Mouse (Mus musculus) megakaryocyte, adult 5-6 weeks (primary cell): ENCODE data around the gene Stat5a. TPM values are rescaled to one million over a fixed set of nuclear protein-coding genes. Genes with fewer than 3 reads are reported as not detected.

ENCODE experiments used
- ATAC-seq: 2 replicates; pipeline ENCODE4 v1.8.0; 2016; ENCODE audit warnings: mild to moderate bottlenecking, inconsistent platforms; ENCODE audit not compliant: poor library complexity, severe bottlenecking
- total RNA-seq, 2 experiments: library from RNA; stranded (forward) in 1 of 2; stranded (reverse) in 1 of 2; fragments of 153-499, 151-499 nt in 1 of 2; fragments of 221-1000, 200-1000 nt in 1 of 2; gene quantifications; 2 replicates each; pipeline versions ENCODE4 v1.2.3 to v1.2.4; 2015 to 2017

Stat5a gene
- 20.0 and 22.5 TPM in 2 replicates for total RNA-seq (2015)
- total RNA-seq (2017), result 22.5 and 23.7 TPM in 2 replicates

DNA sequence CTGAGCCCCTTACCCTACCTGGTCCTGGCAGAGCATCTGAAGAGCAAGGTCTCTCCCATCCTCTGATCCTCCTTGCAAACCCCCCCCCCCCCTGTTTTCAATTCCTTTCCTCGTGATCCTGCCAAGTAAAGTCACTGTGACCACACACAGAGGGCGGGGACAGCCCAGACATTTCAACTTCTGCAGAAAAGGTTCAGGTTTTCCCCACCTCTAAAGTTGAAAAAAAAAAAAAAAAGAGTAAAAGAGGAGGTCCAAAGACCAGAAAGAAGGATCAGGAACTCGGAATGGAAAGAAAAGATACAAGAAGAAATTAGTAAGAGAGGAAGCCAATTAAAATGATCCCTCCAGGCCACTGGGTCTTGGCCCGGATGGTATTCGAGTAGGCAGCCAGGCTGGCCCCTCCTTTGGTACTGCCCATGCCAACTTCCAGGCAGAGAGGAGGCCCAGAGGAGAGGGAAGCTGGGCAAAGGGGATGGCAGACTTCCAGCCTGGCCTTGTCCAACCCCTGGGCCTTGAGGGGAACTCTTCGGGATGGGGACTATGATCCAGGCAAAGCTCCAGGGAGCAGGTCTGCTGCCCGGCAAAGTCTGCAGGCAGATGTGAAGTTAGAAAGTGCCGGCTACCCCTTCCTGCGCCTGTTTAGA is at the start of gene Stat5a:
Stat5a (plus strand) TSS at position 417 of the 644 bp plus-strand sequence.
- ATAC-seq, result no peak

DNA sequence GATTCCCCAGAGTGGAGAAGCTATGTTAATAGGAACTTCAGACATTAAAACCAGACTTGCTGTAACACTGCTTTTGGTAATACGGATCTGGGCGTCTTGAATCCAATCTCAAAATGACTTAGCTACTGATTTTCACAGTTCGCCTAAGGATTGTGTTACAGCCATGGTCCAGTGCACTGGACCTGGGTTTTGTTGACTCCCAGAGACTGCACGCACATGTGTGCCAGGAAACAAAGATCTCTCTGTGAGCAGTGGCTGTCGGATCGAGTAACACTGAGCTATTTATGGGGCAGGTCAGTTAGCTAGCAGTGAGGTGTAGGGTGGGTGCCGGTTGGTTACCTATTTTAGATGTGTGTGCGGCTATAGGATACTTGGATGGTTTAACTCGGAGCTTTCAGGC is 48.6 kb upstream of the Stat5a start:
- no peak for ATAC-seq

DNA sequence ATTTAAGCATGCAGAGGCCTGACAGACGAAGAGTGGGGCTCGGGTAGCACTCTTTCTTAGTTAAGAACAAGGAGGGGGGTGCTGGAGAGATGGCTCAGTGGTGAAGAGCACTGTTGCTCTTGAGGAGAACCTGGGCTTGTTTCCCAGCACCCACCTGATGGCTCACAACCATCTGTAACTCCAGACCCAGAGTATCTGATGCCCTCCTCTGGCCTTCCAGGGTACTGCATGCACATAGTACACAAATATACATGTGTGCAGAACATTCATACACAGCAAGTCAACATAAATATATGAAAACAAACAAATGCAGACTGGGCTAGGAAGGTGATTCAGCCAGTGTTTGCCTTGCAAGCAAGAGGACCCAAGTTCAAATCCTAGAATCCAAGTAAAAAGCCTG is 48.0 kb upstream of the Stat5a start:
- no peak for ATAC-seq

DNA sequence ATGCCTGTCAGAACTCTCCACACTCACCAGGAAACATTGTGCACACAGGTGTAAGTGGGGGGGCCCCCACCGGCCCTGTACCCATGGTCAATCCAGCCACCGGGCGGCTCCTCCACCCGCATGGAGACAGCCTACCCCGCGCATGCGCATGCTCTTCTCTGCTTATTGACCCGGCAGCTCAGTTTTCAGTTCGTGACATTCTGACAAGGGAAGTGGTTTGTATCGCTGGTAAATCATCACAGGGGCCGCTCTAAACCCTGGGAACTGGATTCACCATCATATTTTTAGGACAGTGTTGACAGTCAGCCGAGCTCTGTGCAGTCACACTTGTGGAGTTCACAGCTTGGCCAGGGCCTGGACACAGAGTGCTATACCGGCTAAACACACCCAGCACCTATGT is 44.7 kb upstream of the Stat5a start:
- peak; percentile 79 for ATAC-seq

DNA sequence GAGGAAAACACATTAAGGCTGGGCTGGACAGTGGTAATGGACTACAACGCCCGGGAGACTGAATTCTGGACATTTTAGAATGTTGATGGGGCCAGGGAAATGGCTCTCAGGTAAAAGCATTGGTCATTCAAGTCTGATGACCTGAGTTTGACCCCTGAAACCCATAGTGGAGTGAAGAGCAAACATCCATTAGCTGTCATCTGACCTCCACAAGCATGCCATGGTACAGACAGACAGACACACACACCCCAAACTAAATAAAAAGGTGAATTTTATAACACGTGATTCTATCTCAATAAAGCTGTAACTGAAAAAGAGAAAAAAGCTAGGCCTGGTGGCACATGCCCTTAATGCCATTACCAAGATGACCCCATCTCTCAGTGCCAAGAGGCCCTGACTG is 42.8 kb upstream of the Stat5a start:
- ATAC-seq, result no peak

DNA sequence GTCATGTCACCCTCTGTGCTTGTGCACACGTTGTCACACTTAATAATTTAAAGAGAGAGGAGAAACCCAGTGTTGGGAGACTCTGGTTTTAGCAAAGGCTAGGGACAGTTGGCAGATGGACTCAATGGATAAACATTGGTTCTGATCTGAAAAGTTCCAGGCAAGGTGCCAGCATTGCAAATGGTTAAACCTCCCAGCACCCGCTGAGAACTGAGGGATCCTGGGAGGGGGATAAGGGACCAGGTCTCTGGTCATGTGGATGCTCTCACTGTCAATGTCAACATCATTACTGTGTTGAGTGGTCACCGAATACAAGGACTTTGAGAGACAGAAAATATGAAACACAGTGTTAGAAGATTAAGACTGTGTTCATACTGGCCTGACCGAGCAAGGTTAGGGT is 42.4 kb upstream of the Stat5a start:
- no peak for ATAC-seq

DNA sequence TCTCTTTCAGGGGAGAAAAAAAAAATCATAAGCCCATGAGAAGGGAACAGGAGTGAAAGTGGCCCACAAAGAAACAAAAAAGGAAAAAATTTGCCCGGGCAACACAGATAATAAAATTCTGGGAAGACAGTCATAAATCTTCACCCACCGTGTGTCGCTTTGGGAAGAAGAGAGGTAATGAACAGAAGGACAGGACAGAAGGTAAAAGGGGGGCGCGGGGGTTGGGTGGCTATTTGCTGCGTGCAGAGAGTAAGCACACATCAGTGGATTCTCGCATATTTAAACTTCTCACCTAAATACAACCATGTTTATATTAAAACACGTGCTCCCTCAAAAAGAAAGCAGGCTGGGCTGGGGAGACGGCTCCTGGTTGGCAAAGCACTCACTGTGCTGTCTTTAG is 41.8 kb upstream of the Stat5a start:
- ATAC-seq, result no peak

DNA sequence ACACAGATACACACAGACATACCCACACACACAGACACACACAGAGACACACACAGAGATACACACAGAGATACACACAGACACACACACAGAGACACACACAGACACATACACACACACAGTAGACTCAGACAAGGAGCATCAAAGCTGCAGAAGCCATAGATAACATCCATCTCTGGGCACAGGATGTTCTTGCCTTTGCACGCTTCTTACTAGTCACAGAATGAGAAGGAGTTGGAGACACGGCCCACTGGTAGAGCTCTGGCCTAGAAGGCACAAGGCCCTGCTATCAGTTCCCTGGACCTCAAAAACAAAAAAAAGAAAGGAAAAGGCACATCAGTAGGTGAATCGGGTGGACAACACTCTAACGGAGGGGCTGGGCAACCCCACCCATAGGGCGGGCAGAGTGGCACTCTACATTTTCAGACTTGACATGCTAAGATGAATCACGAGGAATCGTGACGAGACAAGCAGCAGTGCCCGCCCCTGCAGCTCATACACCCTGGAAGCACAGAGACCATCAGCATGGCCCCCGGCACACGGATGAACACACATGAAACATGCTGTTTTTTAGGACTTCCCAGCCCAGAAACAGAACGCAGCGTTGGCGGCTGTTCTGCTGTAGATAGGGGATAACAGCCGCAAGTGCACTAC is 40.7 kb upstream of the Stat5a start:
- ATAC-seq, result no peak

DNA sequence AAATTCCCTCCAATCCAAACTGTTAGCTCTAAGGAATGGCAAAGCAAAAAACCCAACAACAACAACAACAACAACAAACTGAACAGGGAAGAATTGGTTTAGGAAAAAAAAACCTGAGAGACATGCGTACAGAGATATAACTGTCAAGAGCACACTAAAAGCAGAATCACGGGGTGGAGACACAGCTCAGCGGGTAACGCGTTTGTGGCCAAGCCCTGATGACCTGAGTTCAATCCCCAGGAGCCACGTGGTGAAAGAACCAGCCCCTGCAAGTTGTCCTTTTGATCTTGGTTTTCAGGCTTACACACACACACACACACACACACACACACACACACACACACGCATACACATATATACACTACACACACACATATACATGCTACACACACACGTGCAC is 40.1 kb upstream of the Stat5a start:
- ATAC-seq, result no peak

DNA sequence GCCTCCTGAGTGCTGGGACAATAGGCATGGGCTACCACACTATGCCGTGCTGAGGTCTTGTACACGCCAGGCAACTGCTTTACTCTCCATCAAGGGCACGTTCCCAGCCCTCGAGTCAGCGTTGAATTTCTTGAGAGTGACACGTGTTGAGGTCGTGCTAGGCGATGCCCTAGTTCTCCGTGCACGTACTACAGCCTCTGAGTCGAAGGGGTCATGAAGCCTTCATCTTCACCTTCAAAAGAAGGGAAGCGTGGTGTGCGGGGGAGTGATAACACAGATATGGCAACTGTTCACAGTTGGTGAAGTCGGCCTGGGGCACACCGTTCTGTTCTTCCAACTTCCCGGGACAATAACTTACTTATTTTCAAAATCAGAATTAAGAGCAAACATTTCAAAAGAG is 39.5 kb upstream of the Stat5a start:
- ATAC-seq, result no peak

DNA sequence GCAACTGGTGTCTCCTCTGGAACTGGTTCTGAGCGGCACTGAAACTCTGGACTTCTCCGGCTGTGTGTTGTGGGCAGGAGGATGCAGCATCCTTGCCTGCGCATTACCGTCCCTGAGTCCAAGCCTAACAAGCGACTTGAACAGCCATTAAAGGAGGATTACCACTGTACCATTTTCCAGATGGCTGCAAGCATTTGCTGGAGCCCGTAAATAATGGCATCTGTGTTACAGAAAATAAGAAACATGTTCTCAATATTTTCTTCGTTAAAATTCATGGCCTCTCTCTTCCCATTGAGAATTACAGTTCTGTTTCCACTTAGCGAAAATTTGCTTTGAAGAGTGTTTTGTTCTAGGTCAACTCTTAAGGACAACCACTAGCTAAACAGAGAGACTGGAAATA is 39.1 kb upstream of the Stat5a start:
- no peak for ATAC-seq

DNA sequence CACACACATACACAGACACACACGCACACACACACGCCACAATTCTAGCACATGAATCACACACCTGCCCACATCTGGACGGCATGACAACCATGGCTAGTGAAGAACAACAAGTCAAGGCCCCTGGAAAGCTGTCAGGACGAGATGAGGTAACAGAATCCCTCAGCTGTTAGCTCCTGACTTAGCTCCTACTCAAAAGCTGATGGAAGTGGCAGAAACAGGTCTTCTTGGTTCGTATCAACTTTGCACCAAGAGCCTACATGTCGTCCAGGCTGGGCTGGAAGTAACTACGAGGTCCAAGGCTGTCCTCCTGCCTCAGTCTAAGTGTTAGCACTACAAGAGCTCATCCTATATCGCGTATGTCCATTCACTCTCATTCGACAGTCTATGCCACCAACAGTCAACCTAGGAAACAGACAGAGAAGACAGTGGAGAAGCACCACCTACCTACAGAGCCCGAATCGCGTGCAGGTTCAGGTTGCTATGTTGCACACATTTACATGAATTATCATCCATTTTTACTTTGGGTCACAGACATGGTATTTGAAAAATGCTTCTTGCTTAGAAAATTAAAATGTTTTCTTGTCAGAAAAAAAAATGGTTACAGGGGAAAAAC is 37.4 kb upstream of the Stat5a start:
- no peak for ATAC-seq

DNA sequence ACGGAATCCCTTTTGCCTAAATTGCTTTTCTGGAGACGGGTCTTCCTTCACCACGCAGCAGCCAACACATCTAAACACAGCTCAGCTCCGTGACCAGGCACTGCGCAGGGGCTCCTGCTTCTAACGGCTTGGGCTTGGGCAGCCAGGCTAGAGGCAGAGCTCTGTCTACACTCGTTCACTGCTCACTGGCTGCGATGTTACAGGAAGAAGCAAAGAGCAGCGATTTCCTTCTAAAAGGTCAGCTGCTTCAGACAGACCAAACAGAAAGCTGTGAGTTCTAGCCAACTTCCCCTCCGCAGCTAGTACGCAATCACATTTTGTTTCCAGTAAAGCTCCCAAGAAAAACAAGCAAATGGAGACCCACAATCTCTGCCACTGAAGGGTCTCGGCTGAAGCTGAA is 36.8 kb upstream of the Stat5a start:
- ATAC-seq, result peak; percentile 85

DNA sequence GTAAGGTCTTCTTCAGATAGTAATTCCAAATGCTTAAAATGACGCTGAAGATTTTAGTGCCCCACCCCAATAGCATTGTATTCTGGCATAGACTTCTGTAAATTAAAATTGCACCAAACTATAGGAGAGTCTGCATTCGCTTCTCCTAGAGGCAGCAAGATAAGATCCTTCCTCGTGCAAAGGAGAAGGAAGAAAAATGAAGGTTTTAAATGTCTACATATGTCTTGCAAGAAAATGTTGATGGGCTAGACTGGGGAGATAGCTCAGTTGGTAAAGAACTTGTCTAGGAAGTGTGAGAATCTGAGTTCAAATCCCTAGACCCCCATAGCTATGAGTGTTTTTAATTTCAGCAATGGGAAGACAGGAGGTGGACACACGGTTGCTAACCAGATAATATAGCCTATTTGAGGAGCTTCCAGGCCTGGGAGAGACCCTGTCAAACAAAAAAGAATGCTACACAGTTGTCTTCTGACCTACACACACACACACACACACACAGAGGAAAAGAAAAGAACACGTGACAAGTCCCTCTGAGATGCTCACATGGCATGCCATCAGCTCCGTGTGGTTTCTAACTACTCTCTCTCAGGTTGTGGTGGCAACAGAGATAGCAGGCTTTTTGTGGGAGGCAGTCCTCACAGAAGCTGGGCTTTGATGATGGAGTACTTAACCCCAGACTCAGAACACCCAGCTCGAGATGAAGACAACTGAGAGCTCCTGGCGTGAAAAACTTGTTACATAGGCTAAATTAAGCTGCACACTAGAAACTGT is 35.4 kb upstream of the Stat5a start:
- no peak for ATAC-seq

DNA sequence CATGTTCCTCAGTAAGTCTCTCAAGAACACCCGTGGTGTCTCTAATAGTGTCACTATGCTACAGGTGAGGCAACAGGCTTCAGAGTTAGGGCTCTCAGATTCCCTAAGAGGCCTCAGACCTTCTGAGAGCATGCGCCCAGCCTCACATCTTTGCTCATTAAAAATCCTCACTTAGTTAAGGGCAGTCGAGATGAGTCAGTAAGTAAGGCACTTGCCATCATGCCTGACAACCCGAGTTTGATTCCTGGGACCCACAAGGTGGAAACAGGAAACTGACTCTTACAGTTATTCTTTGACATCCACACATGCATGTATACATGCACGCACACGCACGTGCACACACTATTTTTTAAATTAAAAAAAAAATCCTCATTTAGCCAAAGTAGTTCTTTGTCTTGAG is 34.7 kb upstream of the Stat5a start:
- no peak for ATAC-seq

DNA sequence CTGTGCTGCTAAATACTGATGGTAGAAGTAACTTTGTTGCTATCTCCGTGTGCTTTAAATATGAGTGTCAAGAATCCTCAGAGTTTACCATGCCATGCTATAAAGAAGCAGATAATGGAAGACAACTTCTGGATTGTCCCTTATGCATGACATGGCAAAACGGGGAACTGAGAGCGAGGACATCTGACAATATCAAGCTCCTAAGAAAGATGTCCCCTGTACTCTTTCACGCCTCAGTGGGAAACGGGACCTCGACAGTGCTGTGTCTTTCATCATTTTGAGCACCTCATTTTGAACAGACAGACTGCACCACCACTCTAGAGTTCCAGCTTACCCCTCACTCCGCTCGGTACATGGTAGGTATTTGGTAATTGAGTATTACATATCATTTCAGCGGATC is 33.7 kb upstream of the Stat5a start:
- ATAC-seq, result no peak

DNA sequence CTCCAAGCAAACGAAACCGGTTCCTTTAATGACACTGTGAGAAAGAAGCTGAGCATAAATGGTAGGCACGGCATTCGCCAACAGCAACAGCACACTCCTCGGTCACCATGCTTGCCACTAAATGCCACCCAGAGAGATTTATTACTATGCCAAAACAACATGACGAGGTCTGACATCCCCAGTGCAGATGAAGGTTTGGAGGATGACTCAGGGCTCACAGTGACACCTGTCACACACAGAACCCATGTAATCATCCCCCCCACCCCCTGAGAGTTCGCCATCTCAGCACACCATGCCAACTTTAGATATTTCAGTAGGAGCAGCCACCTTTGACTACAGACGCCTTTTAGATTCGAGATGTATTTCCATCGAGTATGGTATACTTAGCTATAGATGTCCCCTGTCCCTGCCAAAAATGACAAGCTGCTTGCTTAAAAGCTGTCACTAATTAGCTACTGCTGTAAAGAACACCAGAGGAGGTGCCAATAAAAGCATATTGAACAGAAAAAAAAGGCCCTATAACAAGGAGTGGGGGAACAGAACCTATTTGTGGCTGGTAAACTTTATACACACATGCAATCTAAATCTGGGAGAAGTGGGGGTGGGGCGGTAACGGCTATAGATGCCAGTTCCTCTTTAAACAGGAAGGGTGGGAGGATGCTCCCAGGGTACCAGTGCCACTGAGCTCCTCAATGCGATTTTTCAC is 32.8 kb upstream of the Stat5a start:
- peak; percentile 70 for ATAC-seq

DNA sequence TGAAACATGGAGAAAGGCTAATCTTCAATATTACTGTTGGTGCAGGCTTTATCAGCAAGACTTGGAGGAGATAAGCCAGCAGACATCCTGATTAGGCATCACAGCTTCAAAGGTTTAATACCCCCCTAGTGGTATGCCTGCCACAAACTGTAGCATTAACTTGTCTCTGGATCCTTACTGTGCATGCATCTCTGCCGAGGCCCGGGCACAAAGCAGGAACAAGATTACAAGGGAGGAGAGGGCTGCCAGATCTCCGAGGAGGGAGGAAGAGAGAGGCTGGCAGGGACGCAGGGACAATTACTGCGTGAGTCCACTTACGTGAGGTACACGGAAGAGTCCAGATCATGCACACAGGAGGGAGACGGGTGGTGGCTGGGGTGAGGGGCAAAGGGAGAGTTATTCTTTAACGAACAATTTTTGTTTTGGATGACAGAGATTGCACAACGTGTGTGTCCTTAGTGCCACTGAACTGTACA is 30.4 kb upstream of the Stat5a start:
- ATAC-seq, result peak; percentile 7; the same call in 1 of the 2 replicates

DNA sequence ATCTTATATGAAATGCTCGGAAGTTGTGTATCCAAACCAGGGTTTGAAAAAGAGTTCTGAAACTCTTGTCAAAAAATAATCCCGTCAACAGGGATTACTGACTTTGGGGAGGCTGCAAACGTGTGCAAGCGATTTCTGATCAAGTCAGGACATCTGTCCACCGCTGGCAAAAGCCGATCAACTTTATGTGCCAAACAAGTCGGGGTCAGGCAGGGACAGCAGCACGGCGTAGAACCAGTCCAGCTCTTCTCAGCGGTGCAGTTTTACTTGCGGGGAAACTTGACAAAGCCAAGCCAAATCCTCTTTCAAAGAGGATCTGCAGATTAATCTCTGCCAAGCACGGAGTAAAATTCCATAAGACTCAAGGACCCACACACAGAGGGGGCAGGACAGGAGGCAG is 29.5 kb upstream of the Stat5a start:
- ATAC-seq, result no peak

DNA sequence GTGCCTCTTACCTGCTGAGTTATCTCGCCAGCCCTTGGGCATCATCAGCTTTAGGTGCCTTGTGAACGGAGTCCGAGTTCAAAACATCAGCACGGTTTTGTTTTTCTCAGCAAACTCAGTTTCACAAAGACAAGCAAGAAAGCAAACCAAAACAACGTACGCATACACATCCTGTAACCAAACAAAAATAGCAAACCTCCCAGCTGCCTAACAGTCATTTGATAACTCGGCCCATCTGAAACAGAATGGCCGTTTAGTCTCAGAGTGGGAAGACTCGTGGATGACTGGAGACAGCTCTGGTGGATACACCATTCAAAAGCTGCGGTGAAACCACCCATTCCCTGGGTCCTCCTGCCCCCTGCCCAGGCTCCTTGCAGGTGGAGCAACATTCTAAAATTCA is 27.8 kb upstream of the Stat5a start:
- ATAC-seq, result no peak

DNA sequence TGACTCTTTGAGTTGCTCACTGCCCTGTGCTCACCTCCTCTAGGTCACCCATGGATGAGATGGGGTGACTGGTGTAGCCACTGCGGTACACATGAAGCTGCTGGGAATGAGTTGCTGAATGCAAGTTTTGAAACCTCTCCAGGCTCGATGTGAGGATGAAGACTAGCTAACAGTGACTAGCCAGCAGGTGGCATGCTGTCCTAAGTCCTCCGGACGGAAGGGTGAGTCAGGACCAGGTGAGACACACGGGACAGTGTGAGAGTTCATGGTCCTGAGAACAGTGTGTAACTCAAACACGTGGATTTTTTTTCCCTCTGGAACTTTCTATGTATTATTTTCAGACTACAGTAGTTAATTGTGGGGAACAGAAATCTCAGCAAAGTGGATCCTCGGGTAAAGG is 25.7 kb upstream of the Stat5a start:
- ATAC-seq, result peak; percentile 40; the same call in 1 of the 2 replicates
